Mouse (Mus musculus) kidney, postnatal 25 days (tissue): ENCODE data around the gene Mbtps1.
A peak's percentile ranks its signal among the peaks of the same experiment; 100 is the strongest.

ENCODE experiments used
- DNase-seq, 2 experiments: peaks; one replicate each; pipeline ENCODE4 v3.0.0; 2021; ENCODE audit warnings: mixed read lengths in 2 of 2

Gene Mbtps1

GRCm38 (mm10) chr8:119558603-119559401 is at the start of gene Mbtps1:
TSS of gene Mbtps1 (minus strand) at chr8:119558735.
- peak; percentile 97 to 98 for DNase-seq

DNA sequence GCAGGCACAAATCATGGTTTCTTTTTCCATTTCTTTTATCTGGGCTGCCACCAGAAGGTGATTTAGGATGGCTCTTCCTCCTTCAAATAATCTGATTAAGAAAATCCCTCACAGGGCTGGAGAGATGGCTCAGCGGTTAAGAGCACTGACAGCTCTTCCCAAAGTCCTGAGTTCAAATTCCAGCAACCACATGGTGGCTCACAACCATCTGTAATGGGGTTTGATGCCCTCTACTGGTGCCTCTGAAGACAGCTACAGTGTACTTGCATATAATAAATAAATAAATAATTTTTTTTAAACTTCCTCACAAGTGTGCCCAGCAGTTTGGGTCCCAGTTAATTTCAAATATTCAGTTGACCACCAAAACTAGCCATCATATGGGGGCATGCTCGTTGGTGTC is 47.7 kb upstream of the Mbtps1 start:
- DNase-seq = no peak

GRCm38 (mm10) chr8:119604996-119605395 is 46.5 kb upstream of the Mbtps1 start, which contains the start of gene Taf1c:
TSS of gene Taf1c (minus strand) at chr8:119605222.
- peak; percentile 96 to 98 for DNase-seq

DNA sequence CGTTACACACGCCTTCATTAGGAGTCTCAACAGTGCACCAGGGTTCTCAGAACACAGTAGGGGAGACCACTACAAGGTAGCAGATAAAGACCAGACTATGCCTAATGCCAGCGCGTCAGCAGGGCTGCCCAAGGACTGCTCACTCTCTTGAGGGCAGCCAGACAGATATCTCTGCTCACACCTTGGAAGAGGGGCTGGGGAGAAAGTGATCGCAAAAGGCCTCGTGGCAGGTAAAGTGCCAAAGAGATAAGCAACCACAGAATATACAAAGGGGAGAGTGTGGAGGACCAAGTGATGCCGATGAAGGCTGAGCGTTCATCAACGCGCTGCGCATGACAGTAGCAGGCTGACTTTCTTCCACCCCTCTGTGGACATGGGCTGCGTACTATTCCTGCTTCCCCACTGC is 45.9 kb upstream of the Mbtps1 start:
- DNase-seq = no peak

- no peak for DNase-seq
Observed at GRCm38 (mm10) chr8:119603771-119604170, 45.2 kb upstream of the Mbtps1 start.

DNA sequence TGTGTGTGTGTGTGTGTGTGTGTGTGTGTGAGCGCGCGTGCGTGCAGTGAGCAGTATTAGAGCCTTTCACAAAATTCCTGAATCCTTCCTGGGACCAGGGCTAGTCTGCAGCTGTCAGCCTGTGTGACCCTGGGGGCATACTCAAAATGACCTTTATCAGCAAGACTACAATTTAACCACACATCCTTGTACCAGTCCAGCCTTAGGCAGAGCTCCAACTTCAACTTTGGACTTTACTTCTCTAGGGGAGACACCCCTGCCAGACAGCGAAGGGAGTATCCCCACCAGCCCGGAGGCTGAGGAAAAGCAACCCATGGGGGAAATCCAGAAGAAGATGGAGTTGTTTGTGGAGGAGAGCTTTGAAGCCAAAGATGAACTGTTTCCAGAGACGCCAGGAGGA is 32.9 kb upstream of the Mbtps1 start:
- peak; percentile 52 to 58 for DNase-seq

GRCm38 (mm10) chr8:119590348-119590747 is 31.8 kb upstream of the Mbtps1 start:
- DNase-seq = no peak

DNA sequence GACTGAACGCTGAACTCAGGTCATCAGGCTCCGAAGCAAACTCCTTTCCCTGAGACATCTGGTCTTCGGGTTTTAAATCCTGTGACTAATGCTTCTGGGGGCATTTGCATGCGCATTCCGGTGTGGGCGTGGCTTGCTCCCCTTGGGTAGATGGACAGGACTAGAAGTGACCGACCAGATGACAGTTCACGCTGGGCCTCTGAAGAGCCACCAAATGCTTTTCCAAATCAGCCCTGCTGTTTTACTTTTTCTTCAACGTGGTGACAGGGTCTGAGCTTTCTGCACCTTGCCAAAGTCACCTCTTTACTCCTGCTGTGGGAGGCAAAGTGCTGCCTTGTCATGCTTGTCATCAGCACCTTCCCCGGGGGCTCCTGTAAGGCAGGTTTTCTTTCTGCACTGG is 30.3 kb upstream of the Mbtps1 start:
- DNase-seq = no peak

DNA sequence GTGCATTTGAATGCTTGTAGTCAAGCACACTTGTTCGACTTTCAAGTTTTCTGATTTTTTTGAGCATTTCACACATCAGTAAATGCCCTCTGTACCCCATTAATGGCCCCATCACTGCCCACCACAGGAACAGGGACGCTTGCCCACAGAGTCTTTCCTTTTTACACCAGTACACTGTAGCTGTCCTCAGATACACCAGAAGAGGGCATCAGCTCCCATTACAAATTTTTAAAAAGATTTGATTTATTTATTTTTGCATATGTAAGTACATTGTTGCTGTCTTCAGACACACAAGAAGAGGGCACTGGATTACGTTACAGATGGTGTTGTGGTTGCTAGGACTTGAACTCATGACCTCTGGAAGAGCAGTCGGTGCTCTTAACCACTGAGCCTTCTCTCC is 29.8 kb upstream of the Mbtps1 start:
- no peak for DNase-seq

GRCm38 (mm10) chr8:119585901-119586300 is 27.4 kb upstream of the Mbtps1 start:
- DNase-seq = peak in 1 of 2 experiments; percentile 40

DNA sequence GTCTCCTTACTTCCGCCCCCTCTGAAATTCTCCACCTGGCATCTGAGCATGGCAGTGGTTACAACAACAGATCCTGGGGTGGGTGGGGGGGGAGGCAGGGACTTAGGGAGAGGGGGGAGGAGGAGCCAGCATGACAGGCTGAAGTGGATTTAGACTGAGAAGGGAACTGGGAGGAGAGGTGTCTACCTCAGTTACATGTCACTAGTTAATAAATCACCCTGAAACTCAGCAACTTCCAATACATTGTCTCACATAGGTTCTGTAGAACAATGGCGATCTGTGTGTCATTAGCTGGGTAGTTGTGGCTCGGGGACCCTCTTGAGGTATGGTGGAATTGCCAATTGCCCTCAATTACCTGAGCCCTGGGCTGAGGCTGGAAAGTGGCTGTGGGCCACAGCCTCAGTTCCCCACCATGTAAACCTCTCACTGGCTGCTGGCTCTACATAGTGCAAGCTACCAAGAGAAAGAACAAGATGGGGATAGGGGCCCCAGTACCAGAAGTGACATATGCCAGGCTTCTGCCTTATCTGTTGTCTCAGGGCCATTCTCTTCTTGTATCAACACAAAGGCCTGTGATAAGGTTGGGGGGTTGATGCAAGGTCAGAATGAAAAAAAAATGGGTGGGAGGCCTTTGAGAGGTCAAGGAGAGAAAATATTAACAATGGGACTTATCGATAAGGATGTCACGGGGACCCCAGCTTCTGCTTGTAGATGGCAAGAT is 22.1 kb upstream of the Mbtps1 start:
- DNase-seq = no peak

DNA sequence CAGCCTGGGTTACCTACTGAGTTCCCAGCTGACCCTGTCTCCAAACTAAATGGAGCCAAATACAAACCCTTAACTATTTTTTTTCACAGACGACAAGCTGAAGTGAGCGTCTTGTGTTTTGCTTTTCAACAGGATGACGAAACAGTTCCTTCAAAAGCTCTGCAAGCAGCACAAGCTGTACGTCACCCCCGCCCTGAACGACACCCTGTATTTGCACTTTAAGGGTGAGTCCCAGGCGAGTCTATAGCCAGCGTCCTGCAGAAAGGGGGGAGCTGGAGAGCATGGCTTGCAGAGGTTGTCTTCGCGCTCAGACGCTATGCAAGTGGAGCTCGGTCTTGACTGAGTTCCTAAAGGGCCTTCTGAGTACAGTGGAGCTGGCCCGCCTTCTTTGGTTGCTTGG is 20.6 kb upstream of the Mbtps1 start:
- DNase-seq = no peak

GRCm38 (mm10) chr8:119575366-119575726 is 16.8 kb upstream of the Mbtps1 start:
- no peak for DNase-seq

DNA sequence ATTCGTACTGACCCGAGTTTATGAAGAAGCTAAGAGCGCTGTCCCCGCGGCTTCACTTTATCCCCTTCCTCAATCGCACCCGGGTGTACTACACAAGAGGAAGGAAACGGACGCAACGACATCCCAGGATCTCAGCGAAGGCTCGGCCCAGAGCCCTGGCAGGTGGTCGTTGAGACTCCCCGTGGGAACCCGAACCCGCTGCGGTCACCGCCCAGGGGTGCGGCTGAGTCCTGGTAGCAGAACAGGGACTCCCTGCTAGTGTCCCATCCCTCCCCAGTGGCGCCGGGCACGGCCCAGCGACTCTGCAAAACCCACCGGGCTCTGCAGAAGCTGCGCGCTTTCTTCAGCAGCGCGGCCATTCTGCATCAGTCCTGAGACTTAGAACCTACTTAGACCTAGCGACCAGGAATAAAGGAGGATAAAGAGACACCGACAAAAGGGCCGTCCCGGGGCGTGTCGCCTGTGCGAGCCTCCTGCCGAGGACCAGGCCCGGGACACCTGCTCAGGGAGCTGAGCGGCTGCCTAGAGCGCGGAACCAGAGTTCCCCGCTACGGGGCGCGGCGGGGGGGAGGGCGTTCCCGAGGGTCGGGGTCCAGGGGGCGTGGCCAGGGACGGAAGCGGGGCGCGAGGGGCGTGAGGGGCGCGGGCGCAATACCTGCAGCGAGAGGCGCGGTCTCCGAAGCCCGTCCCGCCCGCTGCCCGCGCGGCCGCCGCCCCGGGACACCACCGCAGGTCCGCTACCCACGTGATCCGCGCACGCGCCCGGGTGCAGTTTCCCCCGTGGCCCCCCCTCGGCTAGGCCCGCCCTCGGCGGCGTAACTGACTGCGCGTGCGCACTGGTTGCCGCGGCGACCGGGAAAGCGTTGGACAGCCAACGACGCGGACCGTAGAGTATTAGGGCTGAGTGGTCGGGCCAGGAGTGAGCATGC is 16.2 kb upstream of the Mbtps1 start, which contains the start of the genes Hsdl1 and Dnaaf1:
Hsdl1 (minus strand) TSS at position 747 of the 929 bp plus-strand sequence.
Dnaaf1 (plus strand) TSS at position 799 of the 929 bp plus-strand sequence.
- DNase-seq = peak; percentile 97 to 98

GRCm38 (mm10) chr8:119572411-119572810 is 13.9 kb upstream of the Mbtps1 start:
- no peak for DNase-seq

DNA sequence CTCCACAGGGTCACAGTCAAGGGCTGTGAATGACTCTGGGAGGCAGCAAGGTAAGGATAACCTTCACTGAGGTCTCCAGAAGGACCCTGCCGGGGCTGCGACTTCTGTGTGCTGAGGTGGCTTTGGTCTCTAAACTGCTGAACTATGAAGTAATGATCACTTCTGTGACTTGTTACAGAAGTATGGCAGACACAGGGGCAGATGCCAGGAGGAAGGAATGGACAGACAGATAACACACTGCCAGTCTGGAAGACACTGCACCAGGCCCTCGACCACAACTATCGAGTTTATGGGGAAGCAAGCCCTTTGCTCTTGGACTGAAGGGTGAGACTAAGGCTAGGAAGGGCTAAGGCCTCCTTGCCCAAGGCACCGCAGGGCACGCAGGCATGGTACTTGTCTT is 12.6 kb upstream of the Mbtps1 start:
- no peak for DNase-seq

- DNase-seq = no peak
Observed at GRCm38 (mm10) chr8:119569881-119570280, 11.3 kb upstream of the Mbtps1 start.

- no peak for DNase-seq
Observed at GRCm38 (mm10) chr8:119568951-119569350, 10.4 kb upstream of the Mbtps1 start.

GRCm38 (mm10) chr8:119568251-119568650 is 9.7 kb upstream of the Mbtps1 start:
- DNase-seq = peak in 1 of 2 experiments; percentile 40

GRCm38 (mm10) chr8:119566367-119566766 is 7.8 kb upstream of the Mbtps1 start:
- no peak for DNase-seq

DNA sequence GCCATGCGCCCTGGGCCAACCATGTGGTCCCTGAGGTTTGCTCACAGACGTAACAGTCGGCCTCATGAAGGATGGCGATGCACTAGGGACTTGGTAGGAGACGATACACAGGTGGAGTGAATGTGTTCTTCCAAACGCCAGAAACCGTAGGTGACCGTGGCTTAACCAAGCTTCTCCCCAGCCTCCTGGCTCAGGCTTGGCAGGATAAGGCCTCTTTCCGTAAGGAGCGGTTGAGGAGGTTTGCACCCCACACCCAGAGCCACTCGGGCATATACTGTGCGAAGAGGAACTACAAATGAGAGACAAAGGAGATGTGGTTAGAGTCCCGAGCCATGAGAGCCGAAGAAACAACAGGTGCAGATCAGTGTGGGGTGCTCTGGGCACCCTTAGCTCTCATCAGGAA is 5.3 kb upstream of the Mbtps1 start:
- DNase-seq = no peak

- DNase-seq = no peak
Observed at GRCm38 (mm10) chr8:119559402-119559720, 826 bp upstream of the Mbtps1 start.
